Mouse (Mus musculus): Measurements from ENCODE around the gene Wdr48.
A peak's percentile ranks its signal among the peaks of the same experiment; 100 is the strongest.

- TF ChIP-seq CTCF (IDR thresholded peaks at IDR 0.05), result no peak
- TF ChIP-seq POLR2A (IDR thresholded peaks at IDR 0.05; ENCODE audit: insufficient read depth, low read depth, low read length), result peak; percentile 74
- TF ChIP-seq EP300 (IDR thresholded peaks at IDR 0.05; ENCODE audit: insufficient read depth, low read depth, low read length), result 0 out of 2 replicates have a peak, but pooled peaks have one; percentile 24
Measured at GRCm38 (mm10) chr9:119894339-119895009, at the start of gene Wdr48.
